Comparison of ENCODE assay signal across 19 mouse cellular contexts in the genomic region with DNA sequence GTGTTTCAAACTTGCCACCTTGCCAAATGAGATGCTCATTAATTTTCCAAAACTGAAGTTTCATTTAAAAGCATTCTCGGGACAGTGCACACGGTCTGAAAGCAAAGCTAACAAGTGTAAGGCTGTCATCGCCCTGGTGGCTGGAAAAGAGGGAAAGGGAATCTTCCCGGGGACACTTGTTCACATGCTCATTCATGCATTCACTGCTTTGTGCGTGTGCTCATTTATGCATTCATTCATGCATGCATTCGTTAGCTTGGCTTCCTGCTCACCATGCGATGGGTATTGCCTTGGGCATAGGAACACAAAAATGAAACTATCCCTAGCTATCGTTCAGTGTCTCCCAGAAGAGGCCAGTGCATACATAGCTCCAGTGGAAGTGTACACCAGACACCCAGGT. TPM values are rescaled to one million over a fixed set of nuclear protein-coding genes. Genes with fewer than 3 reads are reported as not detected.
A peak's percentile ranks its signal among the peaks of the same experiment; 100 is the strongest.
DNase-seq lines count a peak whose midpoint lies in the region; ATAC-seq lines count a peak whose summit lies in the region.
"Had no signal": no experiment of that assay in that cellular context is flagged by ENCODE, and none has a peak within 500 bp of the region (broad histone marks: within the 10 kb centered on the region; RNA-seq: fewer than 3 reads in every experiment).

No protein-coding gene starts in this region.

- H3K27me3 ChIP-seq in liver, embryonic 15.5 days, result peaks cover 3% of the 10 kb centered on the region; the same call in 1 of the 2 replicates
- no peaks in the 10 kb centered on the region for H3K27me3 ChIP-seq in forebrain, embryonic 11.5 days (ENCODE audit: control insufficient read depth, insufficient read depth, low read length)
- H3K27me3 ChIP-seq: heart, embryonic 12.5 days had no signal

- no peak for ATAC-seq in liver, embryonic 15.5 days (ENCODE audit: insufficient read depth)
- ATAC-seq in forebrain, embryonic 11.5 days (replicated peaks; ENCODE audit: low FRiP score), result no peak
- ATAC-seq in megakaryocyte, adult 5-6 weeks (ENCODE audit: poor library complexity, severe bottlenecking), result peak; percentile 4; the same call in 1 of the 2 replicates
- ATAC-seq: intestine, postnatal 0 days had no signal

- DNase-seq in embryo, embryonic 10.5 days (ENCODE audit: low spot score), result peak; percentile 29
- DNase-seq in embryo, embryonic 9.5 days (ENCODE audit: extremely low spot score), result no peak
- DNase-seq in liver, result no peak
- no peak for DNase-seq in forebrain, embryonic 11.5 days (ENCODE audit: low spot score)
- DNase-seq in layer of hippocampus, adult 8-10 months (ENCODE audit: low spot score in 2 of 2), result no peak
- no peak for DNase-seq in cerebellum, postnatal 10 days
- DNase-seq: cerebellum, adult 11 months; gastrocnemius, postnatal 36 days; heart, postnatal 36 days; kidney, postnatal 36 days; thymus, postnatal 4 days had no signal

- no peak overlapping the region for H3K4me3 ChIP-seq in liver, embryonic 15.5 days (replicated peaks)
- H3K4me3 ChIP-seq in forebrain, embryonic 11.5 days (ENCODE audit: low read depth, low read length), result no peak overlapping the region
- H3K4me3 ChIP-seq: heart, embryonic 12.5 days; left cerebral cortex, adult 2 months; midbrain, embryonic 12.5 days had no signal

- H3K9me3 ChIP-seq in liver, embryonic 15.5 days (replicated peaks), result no peaks in the 10 kb centered on the region
- no peaks in the 10 kb centered on the region for H3K9me3 ChIP-seq in forebrain, embryonic 11.5 days (ENCODE audit: control insufficient read depth, low read length)
- H3K9me3 ChIP-seq: heart, embryonic 12.5 days; midbrain, embryonic 12.5 days had no signal

- H3K4me1 ChIP-seq in liver, embryonic 15.5 days (replicated peaks), result peaks cover 28% of the 10 kb centered on the region
- peaks cover 9% of the 10 kb centered on the region for H3K4me1 ChIP-seq in forebrain, embryonic 11.5 days (replicated peaks; ENCODE audit: control insufficient read depth, insufficient read depth, low read length)

- H3K9ac ChIP-seq in liver, embryonic 15.5 days, result no peak overlapping the region
- no peak overlapping the region for H3K9ac ChIP-seq in forebrain, embryonic 11.5 days (ENCODE audit: low read length)
- H3K9ac ChIP-seq: heart, embryonic 12.5 days; midbrain, embryonic 12.5 days had no signal

- no peaks in the 10 kb centered on the region for H3K36me3 ChIP-seq in liver, embryonic 15.5 days (replicated peaks)
- no peaks in the 10 kb centered on the region for H3K36me3 ChIP-seq in forebrain, embryonic 11.5 days (ENCODE audit: control insufficient read depth, insufficient read depth, low read length)
- H3K36me3 ChIP-seq: heart, embryonic 12.5 days; midbrain, embryonic 12.5 days had no signal

- H3K27ac ChIP-seq in liver, embryonic 15.5 days (replicated peaks), result peak overlapping the region; percentile 19; the same call in 1 of the 2 replicates
- H3K27ac ChIP-seq in forebrain, embryonic 11.5 days (ENCODE audit: low read depth, low read length), result no peak overlapping the region
- H3K27ac ChIP-seq: left cerebral cortex, adult 2 months; midbrain, embryonic 12.5 days had no signal

- peak overlapping the region; percentile 25 for H3K4me2 ChIP-seq in liver, embryonic 15.5 days
- H3K4me2 ChIP-seq in forebrain, embryonic 11.5 days (ENCODE audit: low read depth, low read length, severe bottlenecking), result peak overlapping the region; percentile 5; the same call in 1 of the 2 replicates
- H3K4me2 ChIP-seq: heart, embryonic 12.5 days; midbrain, embryonic 12.5 days had no signal

- 63% methylated on average over 8 of the region's 8 CpGs for WGBS in liver, embryonic 15.5 days (ENCODE audit: insufficient replicate concordance)
- 30% methylated on average over 8 of the region's 8 CpGs for WGBS in forebrain, embryonic 11.5 days

RNA-seq across cellular contexts. Expression of a gene that starts 34.7 kb away (rescaled TPM):
- 0.08 TPM in 1 of 2 replicates, not detected in the other for polyA plus RNA-seq in liver, embryonic 15.5 days (2015; fragmentation: Nextera tagmentation; extraction: Ambion mirVana)
- polyA plus RNA-seq in forebrain, embryonic 11.5 days (2014; fragmentation: Nextera tagmentation; extraction: Ambion mirVana), result 6.0 and 7.4 TPM in 2 replicates
- total RNA-seq in megakaryocyte, adult 5-6 weeks (2015), result 0.39 TPM in 1 of 2 replicates, not detected in the other
- not detected in 2 replicates for total RNA-seq in megakaryocyte, adult 5-6 weeks (2017)
- total RNA-seq in layer of hippocampus, adult 8-10 months (2022), result 1 to 10 TPM in 1 of 4 experiments, under 1 TPM in 2, not detected in 1; 0.59 to 1.4 (median 0.76) TPM
- total RNA-seq: common myeloid progenitor, adult 5-6 weeks; gastrocnemius, postnatal 36 days; heart, postnatal 36 days had no signal
- polyA plus RNA-seq: intestine, postnatal 0 days; liver, embryonic 16.5 days had no signal
